Mouse (Mus musculus) layer of hippocampus, adult 9-10 months (tissue): ENCODE data around the gene Cxcl16.

Experiments
- DNase-seq: peaks from one replicate; pipeline ENCODE4 v3.0.0; 2022; ENCODE audit warnings: low spot score

Gene Cxcl16

GRCm38 (mm10) chr11:70412591-70412990 lies 47.2 kb downstream of the Cxcl16 start:
- DNase-seq: no peak

- no peak for DNase-seq
Measured at GRCm38 (mm10) chr11:70410297-70410643, 49.5 kb downstream of the Cxcl16 start.

- peak; percentile 82 for DNase-seq
Measured at GRCm38 (mm10) chr11:70409594-70410296, 50.0 kb downstream of the Cxcl16 start, which contains the start of gene Pelp1. TSS of gene Pelp1 (minus strand) at chr11:70410031.
